Mouse (Mus musculus) neural tube, embryonic 11.5 days (tissue): ENCODE results near the gene Wdr62. TPM values are rescaled to one million over a fixed set of nuclear protein-coding genes. Genes with fewer than 3 reads are reported as not detected.

Experiments used
- ATAC-seq: fragments of 200-750 bp; cut with Nextera tagmentation; 2 replicates; pipeline ENCODE4 v1.8.0; 2017; ENCODE audit warnings: moderate number of reproducible peaks, mild to moderate bottlenecking, moderate TSS enrichment, moderate library complexity; ENCODE audit not compliant: insufficient read depth, low FRiP score, low TSS enrichment
- DNase-seq: peaks from one replicate; pipeline ENCODE4 v3.0.0-alpha.2; 2015; ENCODE audit warnings: low spot score
- H3K27ac ChIP-seq: fragments of 300-500 bp; sonication (generic); 2 replicates; pipeline ENCODE4 v1.5.1; 2014; ENCODE audit warnings: low read depth, mild to moderate bottlenecking, low read length
- H3K27me3 ChIP-seq: fragments of 300-500 bp; sonication (generic); 2 replicates; pipeline ENCODE4 v1.6.1; 2014; ENCODE audit warnings: mild to moderate bottlenecking, low read length, mixed read lengths; ENCODE audit not compliant: control insufficient read depth, insufficient read depth
- H3K36me3 ChIP-seq: fragments of 300-500 bp; sonication (generic); 2 replicates; pipeline ENCODE4 v1.6.1; 2014; ENCODE audit warnings: mild to moderate bottlenecking, low read length, moderate library complexity, mixed read lengths; ENCODE audit not compliant: control insufficient read depth, insufficient read depth
- H3K4me1 ChIP-seq: fragments of 300-500 bp; sonication (generic); 2 replicates; pipeline ENCODE4 v1.6.1; 2014; ENCODE audit warnings: low read length, mixed read lengths; ENCODE audit not compliant: control insufficient read depth, insufficient read depth
- H3K4me2 ChIP-seq: fragments of 300-500 bp; sonication (generic); 2 replicates; pipeline ENCODE4 v1.6.1; 2014; ENCODE audit warnings: low read depth, mild to moderate bottlenecking, moderate library complexity
- H3K4me3 ChIP-seq: fragments of 300-500 bp; sonication (generic); 2 replicates; pipeline ENCODE4 v1.5.1; 2014; ENCODE audit warnings: low read depth, low read length
- H3K9ac ChIP-seq: fragments of 300-500 bp; sonication (generic); 2 replicates; pipeline ENCODE4 v1.6.1; 2014; ENCODE audit warnings: mild to moderate bottlenecking, low read length
- H3K9me3 ChIP-seq: fragments of 300-500 bp; sonication (generic); 2 replicates; pipeline ENCODE4 v1.6.1; 2016; ENCODE audit warnings: low read length; ENCODE audit not compliant: control insufficient read depth
- WGBS: fragments of 180-500 bp; shearing (Covaris S2); extraction: QIAGEN DNeasy Blood & Tissue Kit; methylation state at CpG from one replicate; pipeline ENCODE4 v1.1.7; 2014; 5-methylcytosine and 5-hydroxymethylcytosine counted together
- polyA plus RNA-seq: library from polyadenylated mRNA; unstranded; fragments of >200 nt; fragmentation: Nextera tagmentation; extraction: Ambion mirVana; gene quantifications from 2 replicates; pipeline ENCODE4 v1.2.1, GENCODE M21; 2014

The Wdr62 gene
- polyA plus RNA-seq, 1 experiment from 2014 or later: 12.5 TPM

DNA sequence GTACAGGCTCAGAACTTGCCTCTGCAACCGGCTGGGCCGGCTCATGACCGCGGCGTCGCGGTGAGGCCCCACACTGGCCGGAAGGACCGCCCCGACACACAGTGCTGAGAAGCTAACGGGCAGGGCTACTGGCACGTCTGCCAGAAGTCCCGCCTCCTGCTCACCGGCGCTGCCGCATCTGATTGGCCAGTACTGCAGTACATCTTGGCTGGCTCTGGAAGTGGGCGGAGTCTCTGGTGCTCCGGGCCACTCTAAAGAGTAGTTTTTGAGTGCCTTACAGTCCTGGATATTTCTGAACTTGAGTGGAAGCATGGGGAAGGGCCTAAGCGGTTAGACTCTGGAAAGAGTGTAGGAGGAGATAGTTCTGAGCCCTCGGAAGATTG, 42.1 kb upstream of the Wdr62 start:
- DNase-seq: peak; percentile 94
- H3K9ac ChIP-seq: peak overlapping the region; percentile 85
- peak overlapping the region; percentile 69 for H3K4me3 ChIP-seq
- H3K4me1 ChIP-seq: peaks cover 6% of the 10 kb centered on the region; the same call in 1 of the 2 replicates
- WGBS: under 1% methylated on average over 20 of the region's 20 CpGs
- no peaks in the 10 kb centered on the region for H3K9me3 ChIP-seq
- no peaks in the 10 kb centered on the region for H3K36me3 ChIP-seq
- peak overlapping the region; percentile 70; the same call in 1 of the 2 replicates for H3K27ac ChIP-seq
- ATAC-seq: peak; percentile 100
- H3K4me2 ChIP-seq: peak overlapping the region; percentile 82
- no peaks in the 10 kb centered on the region for H3K27me3 ChIP-seq

DNA sequence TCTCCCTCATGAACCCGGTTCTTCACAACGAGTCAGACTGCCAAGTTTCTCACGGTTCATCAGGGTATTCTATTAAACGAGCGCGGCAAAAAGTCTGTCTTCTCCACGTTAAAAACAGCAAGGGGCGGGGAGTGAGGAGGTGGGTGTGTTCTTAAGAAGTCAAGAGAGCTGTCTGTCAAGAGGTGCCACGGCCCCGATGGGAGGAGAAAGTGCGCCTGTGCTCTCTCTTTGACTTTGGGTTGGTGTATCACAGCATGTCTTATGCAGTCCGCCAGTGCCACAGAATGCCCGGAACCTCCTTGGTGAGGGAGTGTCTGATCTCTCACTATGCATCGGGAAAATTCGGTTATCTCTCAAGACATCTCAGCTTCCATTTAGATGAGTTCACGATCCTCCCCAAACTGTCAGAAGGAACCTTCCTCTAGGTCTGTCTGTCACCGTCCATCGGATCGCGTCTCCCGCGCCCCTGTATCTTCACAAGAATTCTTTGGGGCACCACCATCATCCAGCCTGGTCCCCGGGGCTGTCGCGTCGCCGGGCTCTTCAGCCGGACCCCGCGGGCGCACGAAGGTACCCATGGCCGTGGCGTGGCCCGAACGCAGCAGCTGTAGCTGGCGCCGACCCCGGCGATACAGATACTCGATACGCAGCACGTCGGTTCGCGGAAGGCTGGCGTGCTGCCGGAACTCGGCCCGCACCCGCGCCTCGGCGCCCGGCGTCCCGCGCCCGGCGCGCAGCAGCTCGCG, 41.5 kb upstream of the Wdr62 start, which contains the start of gene E130208F15Rik:
E130208F15Rik (plus strand) TSS at position 202 of the 746 bp plus-strand sequence.
- Histone ChIP-seq H3K9ac (peak within 1 kb of the TSS; percentile 85), H3K4me3 (peak within 1 kb of the TSS; percentile 69), H3K4me2 (peak within 1 kb of the TSS; percentile 82), H3K36me3 (no peaks in the 10 kb centered on the region), H3K27me3 (no peaks in the 10 kb centered on the region), H3K27ac (peak within 1 kb of the TSS; percentile 70; the same call in 1 of the 2 replicates), H3K4me1 (peaks cover 6% of the 10 kb centered on the region; the same call in 1 of the 2 replicates), H3K9me3 (no peaks in the 10 kb centered on the region)
- under 1% methylated on average over 63 of the region's 63 CpGs for WGBS
- ATAC-seq (peak; percentile 57), DNase-seq (peak; percentile 46)

DNA sequence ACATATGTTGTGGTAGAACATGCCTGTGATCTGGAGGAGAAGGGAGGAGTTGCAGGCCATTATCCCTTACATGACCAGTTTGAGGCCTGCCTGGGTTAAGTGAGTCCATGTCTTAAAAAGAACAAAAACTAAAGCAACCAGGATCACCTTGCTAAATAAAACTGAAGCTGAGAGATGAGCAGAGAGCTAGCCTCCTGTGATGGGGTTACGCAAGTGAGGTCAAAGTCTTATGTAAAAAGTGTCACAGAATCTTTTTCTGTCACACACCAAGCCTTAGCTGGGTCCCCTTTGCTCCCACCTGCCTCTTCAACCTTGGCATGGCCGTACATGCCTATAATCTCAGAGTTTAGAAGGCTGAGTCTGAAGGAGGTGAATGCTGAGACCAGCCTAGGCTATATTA, 40.7 kb upstream of the Wdr62 start:
- ATAC-seq: no peak
- no peak for DNase-seq
- Histone ChIP-seq H3K36me3 (no peaks in the 10 kb centered on the region), H3K4me2 (peak overlapping the region; percentile 82), H3K9me3 (no peaks in the 10 kb centered on the region), H3K27ac (no peak overlapping the region), H3K27me3 (no peaks in the 10 kb centered on the region), H3K9ac (no peak overlapping the region), H3K4me1 (peaks cover 6% of the 10 kb centered on the region; the same call in 1 of the 2 replicates), H3K4me3 (peak overlapping the region; percentile 69; the same call in 1 of the 2 replicates)
- WGBS: 86% methylated on average over 2 of the region's 2 CpGs

DNA sequence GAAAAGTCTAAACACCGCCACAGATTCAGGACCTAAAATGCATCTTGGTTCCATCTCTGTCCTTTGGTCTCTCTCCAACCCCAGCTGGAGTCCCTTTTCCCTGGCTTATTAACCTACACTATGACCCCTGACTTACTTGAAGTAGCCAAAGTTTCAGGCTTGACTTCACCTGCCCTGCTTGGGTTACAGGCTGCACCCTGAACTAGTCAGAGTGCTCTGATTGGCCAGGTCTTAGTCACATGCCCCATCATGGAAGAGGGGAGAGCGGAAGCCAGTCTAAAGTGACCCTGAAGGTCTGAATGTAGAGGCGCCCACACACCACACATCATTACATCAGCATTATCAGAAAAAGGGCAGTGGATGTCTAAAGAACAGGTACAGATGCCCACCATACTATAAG, 37.9 kb upstream of the Wdr62 start:
- Histone ChIP-seq H3K4me2 (no peak overlapping the region), H3K4me3 (no peak overlapping the region), H3K36me3 (no peaks in the 10 kb centered on the region), H3K9ac (no peak overlapping the region), H3K27me3 (no peaks in the 10 kb centered on the region), H3K9me3 (no peaks in the 10 kb centered on the region), H3K27ac (no peak overlapping the region), H3K4me1 (peaks cover 9% of the 10 kb centered on the region)
- 75% methylated on average over 3 of the region's 3 CpGs for WGBS
- no peak for DNase-seq
- no peak for ATAC-seq

DNA sequence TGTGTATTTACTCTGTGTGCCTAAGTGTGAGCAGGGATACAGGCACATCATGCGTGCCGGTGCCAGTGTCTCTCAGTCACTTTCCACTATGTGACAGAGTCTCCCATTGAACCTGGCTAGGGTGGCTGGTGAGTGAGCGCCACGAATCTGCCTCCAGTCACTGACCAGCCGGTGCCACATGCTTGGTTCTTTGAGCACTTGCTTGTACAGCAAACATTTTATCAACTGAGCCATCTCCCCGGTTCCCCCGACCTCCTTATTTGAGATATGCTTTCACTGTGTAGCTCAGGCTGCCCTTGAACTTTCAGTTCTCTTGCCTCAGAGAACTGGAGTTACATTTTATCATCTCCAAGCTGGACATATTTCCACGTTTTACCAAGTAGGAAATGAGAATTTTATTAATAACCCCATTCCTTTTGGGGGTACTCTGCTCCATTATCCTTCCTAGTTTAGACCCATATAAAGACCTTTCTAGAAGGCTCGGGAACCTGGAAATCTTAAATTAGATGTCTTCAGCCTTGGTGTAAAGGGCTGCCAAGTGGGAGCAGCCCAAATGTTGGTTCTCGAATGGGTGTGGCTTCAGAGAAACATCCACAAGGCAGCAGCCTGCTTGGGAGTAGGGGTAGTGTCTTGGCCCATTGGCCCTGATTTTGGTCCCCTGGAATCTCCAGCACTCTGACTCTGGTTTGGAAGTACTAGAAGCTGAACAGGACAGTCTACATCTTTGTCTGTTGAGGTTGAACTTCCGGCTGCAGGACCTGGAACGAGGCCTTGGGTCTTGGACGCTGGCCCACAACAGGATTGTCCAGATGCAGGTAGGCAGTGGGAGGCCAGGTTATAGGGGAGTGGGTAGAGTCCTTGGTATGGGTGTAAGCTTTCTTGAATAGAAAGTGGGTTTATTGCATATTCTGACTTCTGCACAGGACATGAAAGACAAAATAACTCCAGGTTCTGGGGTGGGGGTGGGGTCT, 35.6 kb upstream of the Wdr62 start:
- H3K4me3 ChIP-seq: no peak overlapping the region
- H3K4me2 ChIP-seq: no peak overlapping the region; the same call in 1 of the 2 replicates
- H3K9ac ChIP-seq: no peak overlapping the region

DNA sequence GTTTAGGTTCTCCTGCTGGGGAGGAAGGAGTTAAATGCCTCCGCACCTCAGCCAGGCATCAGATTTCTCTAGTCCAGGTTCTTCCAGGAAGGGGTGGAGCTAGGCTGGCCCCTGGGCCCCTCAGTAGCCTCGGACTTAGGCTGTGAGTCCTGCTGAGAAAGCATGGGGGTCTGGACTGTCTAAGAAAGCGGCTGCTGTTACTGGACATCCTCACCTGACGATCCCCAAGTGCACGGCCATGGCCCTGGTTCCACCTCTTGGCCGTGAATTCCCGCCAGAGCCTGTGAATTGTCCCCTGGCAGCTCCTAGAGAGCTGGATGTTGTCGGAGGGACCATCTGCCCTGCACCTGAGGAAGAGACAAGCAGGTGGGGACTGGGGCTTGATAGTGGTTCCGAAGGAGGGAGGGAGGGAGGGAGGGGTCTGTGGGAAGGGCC, 34.5 kb upstream of the Wdr62 start, which contains the start of gene Syne4:
Syne4 (plus strand) TSS at position 87 of the 435 bp plus-strand sequence.
- peak within 1 kb of the TSS; percentile 32; the same call in 1 of the 2 replicates for H3K9ac ChIP-seq
- no peaks in the 10 kb centered on the region for H3K9me3 ChIP-seq
- ATAC-seq (no peak), DNase-seq (peak; percentile 35)
- H3K4me1 ChIP-seq: peaks cover 4% of the 10 kb centered on the region; the same call in 1 of the 2 replicates
- H3K4me2 ChIP-seq: peak within 1 kb of the TSS; percentile 28
- WGBS: under 1% methylated on average over 9 of the region's 9 CpGs
- H3K27me3 ChIP-seq: no peaks in the 10 kb centered on the region
- H3K27ac ChIP-seq: no peak within 1 kb of the TSS
- H3K4me3 ChIP-seq: peak within 1 kb of the TSS; percentile 22
- H3K36me3 ChIP-seq: no peaks in the 10 kb centered on the region

More for the DNA sequence above, 35.6 kb upstream of the Wdr62 start:
- Histone ChIP-seq H3K4me1 (peaks cover 4% of the 10 kb centered on the region; the same call in 1 of the 2 replicates), H3K9me3 (no peaks in the 10 kb centered on the region), H3K36me3 (no peaks in the 10 kb centered on the region), H3K27me3 (no peaks in the 10 kb centered on the region), H3K27ac (no peak overlapping the region)
- no peak for DNase-seq
- ATAC-seq: no peak
- WGBS: 81% methylated on average over 13 of the region's 13 CpGs

DNA sequence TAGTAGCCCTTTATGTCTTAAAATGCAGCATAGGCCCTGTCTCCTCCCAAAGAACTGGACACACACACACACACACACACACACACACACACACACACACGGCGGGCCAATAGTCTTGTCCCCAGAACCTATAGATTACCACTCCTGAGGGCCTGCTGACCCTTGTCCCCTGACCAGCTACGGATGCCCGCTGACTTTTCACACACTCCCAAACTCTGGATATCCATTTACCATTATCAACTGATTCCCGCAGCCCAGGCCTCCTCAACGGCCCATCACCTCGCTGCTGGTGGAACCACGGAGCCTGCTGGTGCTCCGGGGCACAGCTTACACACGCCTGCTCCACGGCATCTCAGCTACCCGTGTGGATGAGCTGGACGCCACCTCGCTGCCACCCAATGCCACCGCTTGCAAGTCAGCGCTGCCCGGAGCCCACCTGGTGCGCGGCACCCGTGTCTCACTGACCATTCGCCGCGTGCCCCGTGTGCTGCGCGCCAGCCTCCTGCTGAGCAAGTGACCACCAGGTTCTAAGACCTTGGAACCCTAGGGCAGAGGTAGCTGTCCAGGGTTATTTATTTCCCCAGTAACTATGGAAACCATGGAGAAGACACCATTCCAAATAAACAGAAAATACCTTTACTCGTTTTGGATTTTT, 33.6 kb upstream of the Wdr62 start:
- Histone ChIP-seq H3K9ac (no peak overlapping the region), H3K27ac (no peak overlapping the region), H3K27me3 (no peaks in the 10 kb centered on the region), H3K4me1 (peaks cover 9% of the 10 kb centered on the region; the same call in 1 of the 2 replicates), H3K9me3 (no peaks in the 10 kb centered on the region), H3K4me2 (no peak overlapping the region), H3K4me3 (no peak overlapping the region), H3K36me3 (no peaks in the 10 kb centered on the region)
- ATAC-seq (no peak), DNase-seq (no peak)
- 50% methylated on average over 27 of the region's 27 CpGs for WGBS

DNA sequence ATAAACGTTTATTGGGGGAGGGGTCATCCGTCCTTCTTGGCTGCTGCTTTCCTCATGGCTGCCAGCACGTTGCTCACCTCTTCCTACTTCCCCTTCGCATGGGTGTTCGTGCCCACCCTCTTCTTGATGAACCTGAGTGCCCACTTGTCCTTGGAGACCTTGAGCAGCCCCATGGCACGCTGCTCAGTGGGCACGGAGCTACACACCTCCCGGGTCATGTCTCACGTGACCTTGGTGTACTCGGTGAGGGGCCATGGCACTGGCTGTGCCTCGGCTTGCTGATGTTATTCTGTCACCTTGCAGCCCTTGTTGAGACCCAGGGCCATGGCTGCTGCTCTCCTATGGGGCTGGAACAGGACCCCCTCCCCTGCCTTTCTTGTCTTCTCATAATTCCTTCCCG, 29.9 kb upstream of the Wdr62 start:
- Histone ChIP-seq H3K9ac (no peak overlapping the region), H3K4me3 (no peak overlapping the region), H3K27me3 (no peaks in the 10 kb centered on the region), H3K27ac (no peak overlapping the region), H3K9me3 (no peaks in the 10 kb centered on the region), H3K36me3 (peaks cover 6% of the 10 kb centered on the region), H3K4me2 (no peak overlapping the region), H3K4me1 (peaks cover 16% of the 10 kb centered on the region)
- no peak for ATAC-seq
- WGBS: 89% methylated on average over 12 of the region's 12 CpGs
- no peak for DNase-seq
